Mouse (Mus musculus): Measurements from ENCODE around the gene Cmbl. TPM values are rescaled to one million over a fixed set of nuclear protein-coding genes. Genes with fewer than 3 reads are reported as not detected.

Gene Cmbl
- polyA plus RNA-seq, 2 experiments: 5.5 to 6.8 TPM

DNA sequence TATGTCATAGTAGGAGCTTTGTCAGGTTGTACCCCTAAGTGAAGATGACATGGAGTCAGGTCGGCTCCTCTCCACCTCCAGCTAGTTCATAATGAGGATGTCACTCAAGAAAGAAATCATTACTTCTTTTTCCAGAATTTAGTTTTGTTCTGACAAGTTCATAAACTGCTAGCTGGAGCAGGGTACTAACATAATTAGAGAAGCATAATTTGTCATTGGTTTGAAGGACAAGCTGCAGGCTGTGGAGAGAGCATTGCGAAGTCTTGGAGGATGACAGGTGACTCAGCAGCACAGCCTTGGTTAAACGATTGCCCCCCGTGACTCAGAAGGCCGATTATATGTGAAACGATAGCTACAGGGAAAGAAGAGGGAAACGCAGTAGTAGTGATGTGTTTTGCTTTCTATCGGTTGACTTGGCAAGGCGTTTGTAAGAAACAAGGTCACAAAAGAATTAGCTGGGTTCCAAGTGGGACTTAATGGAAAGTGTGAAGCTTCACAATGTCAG lies 71.0 kb downstream of the Cmbl start:
- no peak overlapping the region for H3K4me2 ChIP-seq (ENCODE audit: low read depth)
- no peak overlapping the region for H3K9ac ChIP-seq (replicated peaks)
- H3K27me3 ChIP-seq (ENCODE audit: control insufficient read depth, insufficient read depth, low read length): no peaks in the 10 kb centered on the region
- H3K9me3 ChIP-seq (ENCODE audit: control insufficient read depth, low read length): no peaks in the 10 kb centered on the region
- H3K36me3 ChIP-seq (replicated peaks; ENCODE audit: control insufficient read depth, insufficient read depth, low read depth): no peaks in the 10 kb centered on the region
- no peak overlapping the region for H3K4me3 ChIP-seq (ENCODE audit: insufficient read depth in 1 of 2, low read depth in 2 of 2, low read length in 2 of 2)
- 72% methylated on average over 9 of the region's 9 CpGs for WGBS (ENCODE audit: insufficient replicate concordance)
- H3K27ac ChIP-seq: no peak overlapping the region
- ATAC-seq (ENCODE audit: insufficient read depth) (no peak), DNase-seq (ENCODE audit: low read depth in 3 of 3, low spot score in 3 of 3) (no peak)
- H3K4me1 ChIP-seq (replicated peaks; ENCODE audit: control insufficient read depth in 2 of 2, insufficient read depth in 2 of 2, low read length in 1 of 2): no peaks in the 10 kb centered on the region
- TF ChIP-seq CTCF (IDR thresholded peaks at IDR 0.05; ENCODE audit: low read depth) (no peak), EP300 (IDR thresholded peaks at IDR 0.05; ENCODE audit: low read depth) (no peak)

Other genes starting within 250 kb of the Cmbl start
- gene Ankrd33b, start 197.7 kb upstream of the Cmbl start, polyA plus RNA-seq (2012; rRNA removed): 0.19 and 0.24 TPM in 2 replicates
- gene Ankrd33b, start 197.7 kb upstream of the Cmbl start, polyA plus RNA-seq (2014; fragmentation: Nextera tagmentation; extraction: Ambion mirVana): 0.27 and 0.43 TPM in 2 replicates
- gene Ropn1l, start 111.7 kb upstream of the Cmbl start, polyA plus RNA-seq (2012; rRNA removed): 0.86 and 1.0 TPM in 2 replicates
- 1.9 and 2.7 TPM in 2 replicates for gene Ropn1l, start 111.7 kb upstream of the Cmbl start, polyA plus RNA-seq (2014; fragmentation: Nextera tagmentation; extraction: Ambion mirVana)
- 6.9 and 9.0 TPM in 2 replicates for gene March6, start 34.3 kb upstream of the Cmbl start, polyA plus RNA-seq (2012; rRNA removed)
- 12.7 and 15.3 TPM in 2 replicates for gene March6, start 34.3 kb upstream of the Cmbl start, polyA plus RNA-seq (2014; fragmentation: Nextera tagmentation; extraction: Ambion mirVana)
- gene Cct5, start 36.4 kb downstream of the Cmbl start, polyA plus RNA-seq (2012; rRNA removed): 101 and 167 TPM in 2 replicates
- gene Cct5, start 36.4 kb downstream of the Cmbl start, polyA plus RNA-seq (2014; fragmentation: Nextera tagmentation; extraction: Ambion mirVana): 341 and 347 TPM in 2 replicates
- gene Fam173b, start 36.5 kb downstream of the Cmbl start, polyA plus RNA-seq (2012; rRNA removed): 4.8 and 6.7 TPM in 2 replicates
- gene Fam173b, start 36.5 kb downstream of the Cmbl start, polyA plus RNA-seq (2014; fragmentation: Nextera tagmentation; extraction: Ambion mirVana): 7.9 and 9.0 TPM in 2 replicates

All from liver, embryonic 14.5 days (tissue).